Mouse (Mus musculus): ENCODE data around the gene AL732309.1. TPM values are rescaled to one million over a fixed set of nuclear protein-coding genes. Genes with fewer than 3 reads are reported as not detected.

The AL732309.1 gene
- total and polyA plus RNA-seq, 3 experiments: 4.8 to 11.5 TPM; not detected in 1

- no peaks in the 10 kb centered on the region for H3K27me3 ChIP-seq (ENCODE audit: control insufficient read depth in 1 of 2, insufficient read depth in 2 of 2, low read length in 2 of 2)
- no peak overlapping the region for H3K9ac ChIP-seq (ENCODE audit: control insufficient read depth, low read depth, low read length, poor library complexity, severe bottlenecking)
Observed at GRCm38 (mm10) chr2:25290101-25290815, 43.6 kb upstream of the AL732309.1 start.

GRCm38 (mm10) chr2:25289651-25290050 is 43.0 kb upstream of the AL732309.1 start, which contains the start of gene Lrrc26:
Lrrc26 (plus strand) TSS chr2:25289915.
- Histone ChIP-seq H3K27me3 (ENCODE audit: control insufficient read depth in 1 of 2, insufficient read depth in 2 of 2, low read length in 2 of 2) (no peaks in the 10 kb centered on the region), H3K27ac (ENCODE audit: control insufficient read depth, low read depth, low read length) (no peak within 1 kb of the TSS), H3K9me3 (replicated peaks; ENCODE audit: insufficient read depth, low read length) (no peaks in the 10 kb centered on the region), H3K4me3 (ENCODE audit: control insufficient read depth in 1 of 2, insufficient read depth in 1 of 2, low read depth in 2 of 2, low read length in 2 of 2) (no peak within 1 kb of the TSS), H3K79me2 (ENCODE audit: control insufficient read depth, insufficient read depth, low read length, poor library complexity) (no peaks in the 10 kb centered on the region), H3K9ac (ENCODE audit: control insufficient read depth, low read depth, low read length, poor library complexity, severe bottlenecking) (no peak within 1 kb of the TSS), H3K36me3 (ENCODE audit: control insufficient read depth in 1 of 2, insufficient read depth in 2 of 2, low read length in 2 of 2) (peaks cover 0 to 11% of the 10 kb centered on the region in 2 experiments; a peak in 2 of 4 replicates), H3K4me1 (ENCODE audit: control insufficient read depth in 1 of 2, insufficient read depth in 2 of 2, low read length in 2 of 2) (peaks cover 7 to 35% of the 10 kb centered on the region in 2 experiments)
- DNase-seq (ENCODE audit: low read depth, low spot score): no peak
- no peak for TF ChIP-seq POLR2AphosphoS5 (IDR thresholded peaks at IDR 0.05; ENCODE audit: borderline replicate concordance, low read depth, low read length)
- TF ChIP-seq POLR2AphosphoS2 (IDR thresholded peaks at IDR 0.05; ENCODE audit: low read length): no peak
- no peak for TF ChIP-seq NELFE (IDR thresholded peaks at IDR 0.05; ENCODE audit: low read depth, low read length)
- no peak for TF ChIP-seq MAX (IDR thresholded peaks at IDR 0.05; ENCODE audit: low read length)
- TF ChIP-seq MYC (IDR thresholded peaks at IDR 0.05; ENCODE audit: low read depth, low read length): no peak
- no peak for TF ChIP-seq CHD2 (IDR thresholded peaks at IDR 0.05; ENCODE audit: low read length)

More at GRCm38 (mm10) chr2:25290101-25290815, 43.6 kb upstream of the AL732309.1 start:
- Histone ChIP-seq H3K4me1 (ENCODE audit: control insufficient read depth in 1 of 2, insufficient read depth in 2 of 2, low read length in 2 of 2) (peaks cover 7 to 35% of the 10 kb centered on the region in 2 experiments), H3K9me3 (replicated peaks; ENCODE audit: insufficient read depth, low read length) (no peaks in the 10 kb centered on the region), H3K4me3 (ENCODE audit: control insufficient read depth in 1 of 2, insufficient read depth in 1 of 2, low read depth in 2 of 2, low read length in 2 of 2) (no peak overlapping the region), H3K79me2 (ENCODE audit: control insufficient read depth, insufficient read depth, low read length, poor library complexity) (no peaks in the 10 kb centered on the region), H3K36me3 (ENCODE audit: control insufficient read depth in 1 of 2, insufficient read depth in 2 of 2, low read length in 2 of 2) (peaks cover 0 to 11% of the 10 kb centered on the region in 2 experiments; a peak in 2 of 4 replicates), H3K27ac (ENCODE audit: control insufficient read depth, low read depth, low read length) (no peak overlapping the region)
- TF ChIP-seq MYC (IDR thresholded peaks at IDR 0.05; ENCODE audit: low read depth, low read length): no peak
- TF ChIP-seq TAL1 (IDR thresholded peaks at IDR 0.05; ENCODE audit: low read length): no peak
- TF ChIP-seq MAX (IDR thresholded peaks at IDR 0.05; ENCODE audit: low read length): no peak
- TF ChIP-seq NRF1 (IDR thresholded peaks at IDR 0.05; ENCODE audit: insufficient read depth, low read depth, low read length, poor library complexity, severe bottlenecking): no peak
- no peak for TF ChIP-seq ZNF384 (IDR thresholded peaks at IDR 0.05; ENCODE audit: low read depth, low read length)
- TF ChIP-seq ZC3H11A (IDR thresholded peaks at IDR 0.05; ENCODE audit: low read depth, low read length): no peak
- TF ChIP-seq GATA1 (IDR thresholded peaks at IDR 0.05; ENCODE audit: low read depth, low read length): no peak
- no peak for TF ChIP-seq USF2 (IDR thresholded peaks at IDR 0.05; ENCODE audit: borderline replicate concordance in 1 of 2, insufficient read depth in 1 of 2, low read depth in 1 of 2, low read length in 2 of 2)
- TF ChIP-seq JUND (IDR thresholded peaks at IDR 0.05; ENCODE audit: low read depth, low read length): no peak
- TF ChIP-seq EP300 (IDR thresholded peaks at IDR 0.05; ENCODE audit: low read depth in 1 of 2, low read length in 2 of 2): no peak
- no peak for TF ChIP-seq E2F4 (IDR thresholded peaks at IDR 0.05; ENCODE audit: borderline replicate concordance, low read depth, low read length)
- TF ChIP-seq SMC3 (IDR thresholded peaks at IDR 0.05; ENCODE audit: low read depth, low read length): no peak
- TF ChIP-seq TCF12 (IDR thresholded peaks at IDR 0.05; ENCODE audit: low read depth, low read length): no peak
- no peak for TF ChIP-seq CTCF (IDR thresholded peaks at IDR 0.05 in 2 of 3, conservative IDR thresholded peaks at IDR 0.05 in 1 of 3; ENCODE audit: control insufficient read depth in 1 of 3, insufficient read depth in 1 of 3, low read depth in 2 of 3, low read length in 3 of 3, poor library complexity in 1 of 3, severe bottlenecking in 1 of 3)
- TF ChIP-seq BHLHE40 (IDR thresholded peaks at IDR 0.05; ENCODE audit: borderline replicate concordance, low read depth, low read length): no peak
- TF ChIP-seq ZKSCAN1 (IDR thresholded peaks at IDR 0.05; ENCODE audit: low read depth, low read length): no peak
- TF ChIP-seq SIN3A (IDR thresholded peaks at IDR 0.05; ENCODE audit: low read length): no peak
- no peak for TF ChIP-seq CHD1 (IDR thresholded peaks at IDR 0.05; ENCODE audit: low read depth, low read length)
- no peak for TF ChIP-seq UBTF (IDR thresholded peaks at IDR 0.05; ENCODE audit: borderline replicate concordance, insufficient read depth, low read depth, low read length)
- TF ChIP-seq MEF2A (IDR thresholded peaks at IDR 0.05; ENCODE audit: extremely low read depth, insufficient replicate concordance, low read depth, low read length, poor library complexity, severe bottlenecking): no peak
- DNase-seq (ENCODE audit: low read depth, low spot score): no peak
